Mouse (Mus musculus): Measurements from ENCODE around the gene Bloc1s5. TPM values are rescaled to one million over a fixed set of nuclear protein-coding genes. Genes with fewer than 3 reads are reported as not detected.

Bloc1s5 gene
- polyA plus RNA-seq, 1 experiment from 2014 or later = 26.2 TPM

GRCm38 (mm10) chr13:38614298-38614697 lies 20.6 kb downstream of the Bloc1s5 start:
- H3K4me1 ChIP-seq = no peaks in the 10 kb centered on the region
- WGBS = 82% methylated on average over 5 of the region's 5 CpGs
- H3K4me3 ChIP-seq = no peak overlapping the region
- ATAC-seq (ENCODE audit: low FRiP score, low read depth) = no peak
- no peak overlapping the region for H3K4me2 ChIP-seq (replicated peaks)
- no peaks in the 10 kb centered on the region for H3K9me3 ChIP-seq
- no peak overlapping the region for H3K27ac ChIP-seq (replicated peaks)
- H3K9ac ChIP-seq (replicated peaks) = no peak overlapping the region
- peaks cover 19% of the 10 kb centered on the region for H3K36me3 ChIP-seq
- no peaks in the 10 kb centered on the region for H3K27me3 ChIP-seq

GRCm38 (mm10) chr13:38613583-38613982 lies 21.3 kb downstream of the Bloc1s5 start:
- ATAC-seq (ENCODE audit: low FRiP score, low read depth) = no peak
- Histone ChIP-seq H3K4me3 (no peak overlapping the region), H3K4me1 (no peaks in the 10 kb centered on the region), H3K36me3 (peaks cover 19% of the 10 kb centered on the region), H3K27ac (replicated peaks) (no peak overlapping the region), H3K27me3 (no peaks in the 10 kb centered on the region), H3K9me3 (no peaks in the 10 kb centered on the region), H3K4me2 (replicated peaks) (no peak overlapping the region), H3K9ac (replicated peaks) (no peak overlapping the region)
- WGBS = 91% methylated on average over 8 of the region's 8 CpGs

GRCm38 (mm10) chr13:38612608-38613007 lies 22.3 kb downstream of the Bloc1s5 start:
- WGBS = 94% methylated on average over 9 of the region's 9 CpGs
- H3K4me1 ChIP-seq = no peaks in the 10 kb centered on the region
- no peaks in the 10 kb centered on the region for H3K9me3 ChIP-seq
- H3K36me3 ChIP-seq = peaks cover 19% of the 10 kb centered on the region
- H3K4me2 ChIP-seq (replicated peaks) = no peak overlapping the region
- H3K9ac ChIP-seq (replicated peaks) = no peak overlapping the region
- no peak overlapping the region for H3K27ac ChIP-seq (replicated peaks)
- no peak overlapping the region for H3K4me3 ChIP-seq
- no peaks in the 10 kb centered on the region for H3K27me3 ChIP-seq
- ATAC-seq (ENCODE audit: low FRiP score, low read depth) = no peak

GRCm38 (mm10) chr13:38612179-38612578 lies 22.7 kb downstream of the Bloc1s5 start:
- Histone ChIP-seq H3K4me2 (replicated peaks) (no peak overlapping the region), H3K9ac (replicated peaks) (no peak overlapping the region), H3K36me3 (peaks cover 19% of the 10 kb centered on the region), H3K9me3 (no peaks in the 10 kb centered on the region), H3K27ac (replicated peaks) (no peak overlapping the region), H3K27me3 (no peaks in the 10 kb centered on the region), H3K4me1 (no peaks in the 10 kb centered on the region), H3K4me3 (no peak overlapping the region)
- WGBS = 93% methylated on average over 4 of the region's 4 CpGs
- no peak for ATAC-seq (ENCODE audit: low FRiP score, low read depth)

- H3K4me3 ChIP-seq = no peak overlapping the region
- 90% methylated on average over 6 of the region's 6 CpGs for WGBS
- H3K27me3 ChIP-seq = no peaks in the 10 kb centered on the region
- no peak overlapping the region for H3K9ac ChIP-seq (replicated peaks)
- H3K4me2 ChIP-seq (replicated peaks) = no peak overlapping the region
- H3K9me3 ChIP-seq = no peaks in the 10 kb centered on the region
- no peaks in the 10 kb centered on the region for H3K4me1 ChIP-seq
- ATAC-seq (ENCODE audit: low FRiP score, low read depth) = no peak
- H3K27ac ChIP-seq (replicated peaks) = no peak overlapping the region
- H3K36me3 ChIP-seq = peaks cover 19% of the 10 kb centered on the region
Measured at GRCm38 (mm10) chr13:38610336-38610735, 24.6 kb downstream of the Bloc1s5 start.

GRCm38 (mm10) chr13:38607130-38607529 lies 27.8 kb downstream of the Bloc1s5 start:
- Histone ChIP-seq H3K4me3 (no peak overlapping the region), H3K9me3 (no peaks in the 10 kb centered on the region), H3K9ac (replicated peaks) (no peak overlapping the region), H3K27ac (replicated peaks) (no peak overlapping the region), H3K36me3 (peaks cover 24% of the 10 kb centered on the region), H3K4me1 (no peaks in the 10 kb centered on the region), H3K27me3 (no peaks in the 10 kb centered on the region), H3K4me2 (replicated peaks) (no peak overlapping the region)
- no peak for ATAC-seq (ENCODE audit: low FRiP score, low read depth)
- 92% methylated on average over 6 of the region's 6 CpGs for WGBS

GRCm38 (mm10) chr13:38605353-38605752 lies 29.6 kb downstream of the Bloc1s5 start:
- Histone ChIP-seq H3K4me1 (no peaks in the 10 kb centered on the region), H3K9ac (replicated peaks) (no peak overlapping the region), H3K36me3 (peaks cover 20% of the 10 kb centered on the region), H3K4me2 (replicated peaks) (no peak overlapping the region), H3K27ac (replicated peaks) (no peak overlapping the region), H3K4me3 (no peak overlapping the region), H3K9me3 (no peaks in the 10 kb centered on the region), H3K27me3 (no peaks in the 10 kb centered on the region)
- WGBS = 88% methylated on average over 6 of the region's 6 CpGs
- ATAC-seq (ENCODE audit: low FRiP score, low read depth) = no peak

- Histone ChIP-seq H3K9me3 (no peaks in the 10 kb centered on the region), H3K27ac (replicated peaks) (no peak overlapping the region), H3K4me3 (no peak overlapping the region), H3K36me3 (peaks cover 15% of the 10 kb centered on the region; the same call in 1 of the 2 replicates), H3K4me2 (replicated peaks) (no peak overlapping the region), H3K4me1 (no peaks in the 10 kb centered on the region), H3K9ac (replicated peaks) (no peak overlapping the region), H3K27me3 (no peaks in the 10 kb centered on the region)
- no peak for ATAC-seq (ENCODE audit: low FRiP score, low read depth)
- 93% methylated on average over 13 of the region's 13 CpGs for WGBS
Measured at GRCm38 (mm10) chr13:38602966-38603365, 31.9 kb downstream of the Bloc1s5 start.

GRCm38 (mm10) chr13:38602243-38602832 lies 32.6 kb downstream of the Bloc1s5 start:
- H3K9ac ChIP-seq (replicated peaks) = no peak overlapping the region
- H3K27ac ChIP-seq (replicated peaks) = no peak overlapping the region
- no peak overlapping the region for H3K4me2 ChIP-seq (replicated peaks)
- no peak overlapping the region for H3K4me3 ChIP-seq
- no peaks in the 10 kb centered on the region for H3K4me1 ChIP-seq
- no peak for ATAC-seq (ENCODE audit: low FRiP score, low read depth)
- H3K27me3 ChIP-seq = no peaks in the 10 kb centered on the region
- 89% methylated on average over 17 of the region's 17 CpGs for WGBS
- no peaks in the 10 kb centered on the region for H3K9me3 ChIP-seq
- peaks cover 15% of the 10 kb centered on the region; the same call in 1 of the 2 replicates for H3K36me3 ChIP-seq

GRCm38 (mm10) chr13:38600811-38601210 lies 34.1 kb downstream of the Bloc1s5 start:
- Histone ChIP-seq H3K27me3 (no peaks in the 10 kb centered on the region), H3K36me3 (peaks cover 15% of the 10 kb centered on the region; the same call in 1 of the 2 replicates), H3K4me3 (no peak overlapping the region), H3K9ac (replicated peaks) (no peak overlapping the region), H3K4me1 (no peaks in the 10 kb centered on the region), H3K9me3 (no peaks in the 10 kb centered on the region), H3K27ac (replicated peaks) (no peak overlapping the region), H3K4me2 (replicated peaks) (no peak overlapping the region)
- 92% methylated on average over 11 of the region's 11 CpGs for WGBS
- no peak for ATAC-seq (ENCODE audit: low FRiP score, low read depth)

GRCm38 (mm10) chr13:38597076-38597475 lies 37.8 kb downstream of the Bloc1s5 start:
- no peak for ATAC-seq (ENCODE audit: low FRiP score, low read depth)
- Histone ChIP-seq H3K4me3 (no peak overlapping the region), H3K4me2 (replicated peaks) (no peak overlapping the region), H3K4me1 (no peaks in the 10 kb centered on the region), H3K27ac (replicated peaks) (no peak overlapping the region), H3K9ac (replicated peaks) (no peak overlapping the region), H3K36me3 (0 out of 2 replicates have a peak, but pooled peaks cover 1% of the 10 kb centered on the region), H3K27me3 (no peaks in the 10 kb centered on the region), H3K9me3 (no peaks in the 10 kb centered on the region)
- WGBS = 67% methylated on average over 3 of the region's 3 CpGs

- Histone ChIP-seq H3K36me3 (no peaks in the 10 kb centered on the region), H3K27me3 (no peaks in the 10 kb centered on the region), H3K4me3 (no peak overlapping the region), H3K9ac (replicated peaks) (no peak overlapping the region), H3K27ac (replicated peaks) (no peak overlapping the region), H3K4me2 (replicated peaks) (no peak overlapping the region), H3K9me3 (no peaks in the 10 kb centered on the region), H3K4me1 (no peaks in the 10 kb centered on the region)
- 58% methylated on average over 4 of the region's 4 CpGs for WGBS
- ATAC-seq (ENCODE audit: low FRiP score, low read depth) = no peak
Measured at GRCm38 (mm10) chr13:38596461-38596860, 38.4 kb downstream of the Bloc1s5 start.

- 51% methylated on average over 6 of the region's 6 CpGs for WGBS
- no peaks in the 10 kb centered on the region for H3K36me3 ChIP-seq
- no peak overlapping the region for H3K4me2 ChIP-seq (replicated peaks)
- H3K27me3 ChIP-seq = no peaks in the 10 kb centered on the region
- H3K4me1 ChIP-seq = no peaks in the 10 kb centered on the region
- H3K27ac ChIP-seq (replicated peaks) = no peak overlapping the region
- no peak for ATAC-seq (ENCODE audit: low FRiP score, low read depth)
- no peaks in the 10 kb centered on the region for H3K9me3 ChIP-seq
- H3K9ac ChIP-seq (replicated peaks) = no peak overlapping the region
- no peak overlapping the region for H3K4me3 ChIP-seq
Measured at GRCm38 (mm10) chr13:38593114-38593513, 41.8 kb downstream of the Bloc1s5 start.
